Mouse (Mus musculus): Measurements from ENCODE around the gene Ccdc117.
"Not testable (repeated sequence)": the region's sequence is repeated elsewhere in the genome, so short reads cannot be mapped to it uniquely, and the experiment has no call there.

Gene Ccdc117

GRCm38 (mm10) chr11:5530717-5531116, 11.3 kb downstream of the Ccdc117 start:
- no peak for DNase-seq (ENCODE audit: low read depth)

GRCm38 (mm10) chr11:5530172-5530571, 11.8 kb downstream of the Ccdc117 start:
- DNase-seq (ENCODE audit: low read depth) = no peak

GRCm38 (mm10) chr11:5528841-5529240, 13.1 kb downstream of the Ccdc117 start:
- no peak for DNase-seq (ENCODE audit: low read depth)

GRCm38 (mm10) chr11:5527865-5528523, 14.0 kb downstream of the Ccdc117 start:
- DNase-seq (ENCODE audit: low read depth) = no peak

DNA sequence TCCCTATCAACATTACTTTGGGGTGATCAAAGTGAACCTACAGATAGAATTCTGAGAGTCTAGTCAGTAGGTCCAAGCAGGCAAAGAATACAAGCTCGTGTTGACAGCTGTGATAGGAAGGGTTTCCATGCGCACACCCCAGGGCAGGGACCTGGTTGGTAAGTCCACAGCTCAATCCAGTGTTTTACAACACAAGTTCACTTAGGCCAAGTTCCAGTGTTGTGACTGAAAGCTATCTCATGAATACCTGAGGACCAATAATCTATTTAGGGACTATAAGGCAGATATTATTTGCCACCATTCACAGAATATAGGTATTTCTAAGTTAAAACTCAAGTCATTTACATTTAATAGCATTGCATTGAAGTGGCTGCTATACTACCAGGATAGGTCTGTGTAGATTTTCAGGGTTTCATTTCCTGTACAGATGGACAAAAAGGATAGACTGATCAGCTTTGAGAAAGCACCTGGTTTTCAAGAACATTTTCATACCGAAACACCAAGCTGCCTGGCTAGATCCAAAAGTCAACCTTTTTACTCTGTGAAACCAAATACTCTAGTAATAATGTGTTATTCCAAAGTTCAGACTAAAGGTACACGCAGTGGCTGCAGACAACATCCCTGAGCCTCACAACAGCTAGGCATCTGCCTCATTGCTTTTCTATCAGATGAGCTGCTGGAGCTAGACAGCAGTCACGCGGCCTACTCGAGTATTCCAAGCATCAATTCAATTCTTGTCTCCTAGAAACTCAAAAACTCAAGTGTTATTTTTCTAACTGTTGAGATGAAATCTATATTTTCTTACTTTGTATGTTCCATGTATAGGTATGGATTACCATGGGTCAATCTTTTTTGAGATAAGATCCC, 15.2 kb downstream of the Ccdc117 start:
- no peak for DNase-seq (ENCODE audit: low read depth)

- DNase-seq (ENCODE audit: low read depth) = no peak
Measured at GRCm38 (mm10) chr11:5525418-5525817, 16.6 kb downstream of the Ccdc117 start.

- no peak for DNase-seq (ENCODE audit: low read depth)
Measured at GRCm38 (mm10) chr11:5522798-5523415, 19.1 kb downstream of the Ccdc117 start.

- DNase-seq (ENCODE audit: low read depth) = peak; percentile 81
Measured at GRCm38 (mm10) chr11:5521516-5522291, 20.3 kb downstream of the Ccdc117 start.

- no peak for DNase-seq (ENCODE audit: low read depth)
Measured at GRCm38 (mm10) chr11:5521266-5521515, 20.8 kb downstream of the Ccdc117 start.

DNA sequence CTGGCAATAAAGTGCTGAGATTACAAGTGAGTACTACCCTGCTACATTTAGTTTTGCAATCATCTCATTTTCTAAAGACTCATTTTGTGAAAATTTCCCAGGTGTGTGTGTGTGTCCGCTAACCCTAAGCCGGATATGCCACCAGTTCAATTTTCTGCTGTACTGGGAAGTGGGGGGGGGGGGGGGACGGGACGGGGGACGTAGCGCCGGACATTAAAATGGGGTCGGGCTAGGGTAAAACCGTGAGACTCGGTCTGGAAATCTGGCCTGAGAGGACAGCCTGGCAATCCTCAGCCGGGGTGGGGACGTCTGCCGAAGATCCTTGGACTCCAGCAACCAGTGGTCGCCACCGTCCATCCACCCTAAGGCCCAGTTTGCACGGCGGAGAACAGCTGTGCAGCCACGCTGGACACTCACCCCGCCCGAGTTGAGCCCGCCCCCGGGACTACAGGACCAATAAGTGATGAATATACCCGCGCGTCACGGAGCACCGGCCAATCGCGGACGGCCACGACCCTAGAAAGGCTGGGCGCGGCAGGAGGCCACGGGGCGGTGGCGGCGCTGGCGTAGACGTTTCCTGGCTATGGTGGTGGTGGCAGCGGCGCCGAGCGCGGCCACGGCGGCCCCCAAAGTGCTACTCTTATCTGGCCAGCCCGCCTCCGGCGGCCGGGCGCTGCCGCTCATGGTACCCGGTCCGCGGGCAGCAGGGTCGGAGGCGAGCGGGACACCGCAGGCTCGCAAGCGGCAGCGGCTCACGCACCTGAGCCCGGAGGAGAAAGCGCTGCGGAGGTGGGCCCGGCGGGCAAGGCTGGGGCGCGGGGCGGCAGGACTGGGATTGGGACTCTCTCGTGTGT, 21.3 kb downstream of the Ccdc117 start, which contains the start of gene Xbp1:
TSS of gene Xbp1 (plus strand) at position 248 of the 854 bp plus-strand sequence.
- DNase-seq (ENCODE audit: low read depth) = peak; percentile 79

DNA sequence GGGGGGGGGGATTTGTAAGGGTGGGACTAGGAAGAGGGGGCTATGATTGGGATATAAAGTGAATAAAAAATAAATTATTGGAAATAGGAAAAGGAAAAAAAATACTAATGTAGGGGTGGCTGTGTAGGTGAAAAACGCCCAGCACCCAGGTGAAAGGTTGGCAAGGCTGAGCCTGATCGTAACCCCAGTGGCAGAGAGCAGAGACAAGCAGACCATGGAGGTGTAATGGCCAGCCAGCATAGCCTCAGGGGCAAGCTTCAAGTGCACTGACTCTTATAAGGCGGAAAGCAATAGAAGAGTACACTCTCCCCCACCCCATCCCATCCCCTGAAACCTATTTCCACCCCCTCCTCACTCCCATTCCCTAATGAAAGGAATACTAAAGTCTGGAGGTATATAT, 22.3 kb downstream of the Ccdc117 start:
- no peak for DNase-seq (ENCODE audit: low read depth)

DNA sequence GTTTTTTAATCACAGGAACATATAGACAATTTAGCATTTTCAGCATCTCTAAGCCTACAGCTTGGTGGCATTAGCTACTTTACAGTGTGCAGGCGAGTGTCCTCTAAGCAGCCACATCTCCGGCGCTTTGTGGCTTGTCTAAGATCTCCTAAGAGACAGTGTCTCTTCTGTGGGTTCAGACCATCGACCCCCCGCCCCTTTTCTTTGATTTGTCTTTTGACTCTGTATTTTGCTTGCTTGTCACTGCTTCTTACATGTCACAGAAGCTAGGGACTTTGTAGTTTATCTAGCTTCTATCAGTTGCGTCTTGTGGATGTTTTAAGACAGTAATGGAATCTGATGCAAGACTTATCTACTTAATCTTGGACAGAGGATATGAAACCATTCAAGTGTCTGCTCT, 24.6 kb downstream of the Ccdc117 start:
- no peak for DNase-seq (ENCODE audit: low read depth)

DNA sequence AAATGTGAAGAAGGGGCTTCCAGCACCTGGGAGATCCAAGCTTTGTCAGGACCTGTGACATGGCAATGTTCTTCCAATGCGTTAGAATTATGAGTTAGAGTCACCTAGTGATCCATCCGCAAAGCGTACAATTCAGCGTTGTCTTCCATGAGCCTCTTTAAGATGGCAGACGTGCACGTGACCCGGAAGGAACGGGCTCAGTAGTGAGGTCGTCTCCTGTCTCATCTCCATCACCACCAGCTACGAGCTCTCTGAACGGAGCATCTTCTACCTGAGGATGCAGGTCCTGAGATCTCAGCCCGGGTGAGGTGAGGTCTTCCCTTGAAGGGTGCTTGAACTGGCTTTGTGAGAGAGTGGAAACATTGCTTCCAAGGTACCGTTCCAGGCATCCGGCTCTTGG, 25.4 kb downstream of the Ccdc117 start:
- no peak for DNase-seq (ENCODE audit: low read depth)

GRCm38 (mm10) chr11:5516151-5516550, 25.8 kb downstream of the Ccdc117 start:
- no peak for DNase-seq (ENCODE audit: low read depth)

DNA sequence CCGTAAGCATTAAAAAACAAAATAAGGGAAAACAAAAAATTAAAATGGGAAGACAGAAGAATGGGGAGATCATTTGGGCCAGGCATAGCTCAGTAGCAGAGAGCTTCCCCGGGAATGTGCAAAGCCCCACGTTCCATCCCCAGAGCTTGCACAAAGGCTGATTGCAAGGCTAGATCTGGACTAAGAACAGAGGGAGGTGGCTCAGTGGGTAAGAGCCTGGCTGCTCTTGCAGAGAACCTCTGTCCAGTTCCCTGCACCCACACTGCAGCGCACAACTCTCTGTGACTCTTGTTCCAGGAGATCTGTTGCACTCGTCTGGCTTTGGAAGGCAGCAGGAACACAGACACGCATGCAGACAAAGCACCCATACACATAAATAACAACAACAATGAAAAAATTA, 26.3 kb downstream of the Ccdc117 start:
- no peak for DNase-seq (ENCODE audit: low read depth)

DNA sequence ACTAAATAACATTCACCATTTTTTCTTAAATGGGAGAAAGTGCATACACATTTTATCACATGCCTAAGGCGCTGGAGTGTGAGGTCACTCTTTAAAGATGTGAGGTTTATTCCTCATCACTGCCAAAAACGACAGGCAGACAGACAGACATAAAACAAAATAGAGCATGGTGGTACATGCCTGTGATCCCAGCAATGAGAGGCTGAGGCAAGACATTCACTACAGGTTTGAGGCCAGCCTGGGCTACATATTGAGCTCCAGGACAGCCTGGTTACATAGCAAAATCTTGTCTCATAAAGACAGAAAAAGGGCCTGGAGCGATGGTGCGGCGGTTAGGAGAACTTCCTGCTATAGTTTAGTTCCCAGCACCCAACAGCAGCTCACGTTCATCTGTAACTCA, 26.8 kb downstream of the Ccdc117 start:
- DNase-seq (ENCODE audit: low read depth) = no peak

GRCm38 (mm10) chr11:5514091-5514490, 27.9 kb downstream of the Ccdc117 start:
- no peak for DNase-seq (ENCODE audit: low read depth)

GRCm38 (mm10) chr11:5512961-5513360, 29.0 kb downstream of the Ccdc117 start:
- DNase-seq (ENCODE audit: low read depth) = no peak

DNA sequence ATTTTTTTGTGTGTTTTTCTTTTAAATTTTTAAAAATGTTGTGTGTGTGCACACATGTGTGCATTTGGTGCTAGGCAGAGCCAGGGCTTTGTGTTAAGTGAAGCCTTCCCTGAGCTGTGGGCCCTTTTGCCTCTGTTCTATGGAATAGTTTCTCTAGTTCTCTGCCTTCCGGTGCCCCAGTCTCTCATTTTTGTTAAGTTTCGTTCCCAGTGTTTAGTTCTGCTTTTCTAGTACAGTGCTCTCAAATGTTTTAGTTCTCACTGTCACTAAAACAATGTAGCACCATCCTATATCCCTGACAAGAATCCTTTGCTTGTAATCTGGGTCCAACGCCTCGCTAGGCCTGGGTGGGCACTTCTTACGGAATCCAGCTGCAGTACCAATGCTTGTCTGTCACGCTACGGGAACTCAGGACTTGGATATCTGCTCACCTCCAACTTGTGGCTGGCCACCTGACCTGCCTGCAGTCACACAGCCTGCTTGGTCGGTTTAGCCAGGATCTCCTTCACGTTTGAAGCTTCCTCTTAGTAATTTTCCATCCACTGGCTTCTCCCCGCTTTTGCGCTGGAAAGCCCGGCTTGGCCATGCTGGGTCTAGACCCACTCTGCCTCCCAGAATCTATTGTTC, 29.8 kb downstream of the Ccdc117 start:
- DNase-seq (ENCODE audit: low read depth) = no peak

- DNase-seq (ENCODE audit: low read depth) = not testable (repeated sequence)
Measured at GRCm38 (mm10) chr11:5510686-5511085, 31.3 kb downstream of the Ccdc117 start.

DNA sequence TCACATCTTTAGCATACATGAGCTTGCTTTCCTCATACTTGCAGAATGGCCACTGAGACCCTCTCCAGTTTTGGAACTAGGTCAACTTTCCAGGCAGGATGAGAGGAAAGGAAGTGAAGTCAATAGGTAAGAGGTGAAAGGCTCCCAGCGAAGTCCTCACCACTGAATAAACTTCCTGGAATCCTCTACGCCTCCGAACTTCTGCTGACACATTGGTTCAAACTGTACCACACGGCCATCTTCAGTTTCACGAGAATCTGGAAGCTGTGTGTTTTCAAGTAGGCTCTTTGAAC, 31.9 kb downstream of the Ccdc117 start:
- DNase-seq (ENCODE audit: low read depth) = no peak
